Mouse (Mus musculus) hindbrain, embryonic 12.5 days (tissue): ENCODE results near the gene Lamb1. TPM values are rescaled to one million over a fixed set of nuclear protein-coding genes. Genes with fewer than 3 reads are reported as not detected.
A peak's percentile ranks its signal among the peaks of the same experiment; 100 is the strongest.

ENCODE experiments used
- ATAC-seq: fragments of 200-750 bp; cut with Nextera tagmentation; 2 replicates; pipeline ENCODE4 v1.8.0; 2017; ENCODE audit warnings: moderate TSS enrichment; ENCODE audit not compliant: low FRiP score
- H3K27ac ChIP-seq: fragments of 300-500 bp; sonication (generic); 2 replicates; pipeline ENCODE4 v1.5.1; 2016; ENCODE audit warnings: mild to moderate bottlenecking
- H3K27me3 ChIP-seq: fragments of 300-500 bp; sonication (generic); 2 replicates; pipeline ENCODE4 v1.6.1; 2016; ENCODE audit warnings: mild to moderate bottlenecking
- H3K36me3 ChIP-seq: fragments of 300-500 bp; sonication (generic); 2 replicates; pipeline ENCODE4 v1.6.1; 2016; ENCODE audit warnings: mild to moderate bottlenecking
- H3K4me1 ChIP-seq: fragments of 300-500 bp; sonication (generic); 2 replicates; pipeline ENCODE4 v1.6.1; 2016
- H3K4me2 ChIP-seq: fragments of 300-500 bp; sonication (generic); replicated peaks from 2 replicates; pipeline ENCODE4 v1.6.1; 2016; ENCODE audit warnings: mild to moderate bottlenecking
- H3K4me3 ChIP-seq: fragments of 300-500 bp; sonication (generic); 2 replicates; pipeline ENCODE4 v1.5.1; 2016; ENCODE audit warnings: mild to moderate bottlenecking
- H3K9ac ChIP-seq: fragments of 300-500 bp; sonication (generic); 2 replicates; pipeline ENCODE4 v1.6.1; 2016; ENCODE audit warnings: mild to moderate bottlenecking, moderate library complexity
- H3K9me3 ChIP-seq: fragments of 300-500 bp; sonication (generic); replicated peaks from 2 replicates; pipeline ENCODE4 v1.6.1; 2016; ENCODE audit warnings: mild to moderate bottlenecking
- WGBS: fragments of 180-500 bp; shearing (Covaris S2); methylation state at CpG from one replicate; pipeline ENCODE4 v1.1.7; 2016; 5-methylcytosine and 5-hydroxymethylcytosine counted together
- polyA plus RNA-seq: library from polyadenylated mRNA; unstranded; fragments of >200 nt; fragmentation: Nextera tagmentation; extraction: Ambion mirVana; gene quantifications from 2 replicates; pipeline ENCODE4 v1.2.1, GENCODE M21; 2016

The Lamb1 gene
- polyA plus RNA-seq, 1 experiment from 2014 or later = 33.7 TPM

- H3K4me3 ChIP-seq = no peak overlapping the region
- H3K9me3 ChIP-seq = no peaks in the 10 kb centered on the region
- H3K9ac ChIP-seq = no peak overlapping the region
- H3K36me3 ChIP-seq = no peaks in the 10 kb centered on the region
- WGBS = 76% methylated on average over 9 of the region's 9 CpGs
- no peaks in the 10 kb centered on the region for H3K4me1 ChIP-seq
- H3K4me2 ChIP-seq = no peak overlapping the region
- no peak for ATAC-seq
- no peaks in the 10 kb centered on the region for H3K27me3 ChIP-seq
- H3K27ac ChIP-seq = no peak overlapping the region
These were observed 8.7 kb upstream of the Lamb1 start for GRCm38 (mm10) chr12:31256121-31256903.

DNA sequence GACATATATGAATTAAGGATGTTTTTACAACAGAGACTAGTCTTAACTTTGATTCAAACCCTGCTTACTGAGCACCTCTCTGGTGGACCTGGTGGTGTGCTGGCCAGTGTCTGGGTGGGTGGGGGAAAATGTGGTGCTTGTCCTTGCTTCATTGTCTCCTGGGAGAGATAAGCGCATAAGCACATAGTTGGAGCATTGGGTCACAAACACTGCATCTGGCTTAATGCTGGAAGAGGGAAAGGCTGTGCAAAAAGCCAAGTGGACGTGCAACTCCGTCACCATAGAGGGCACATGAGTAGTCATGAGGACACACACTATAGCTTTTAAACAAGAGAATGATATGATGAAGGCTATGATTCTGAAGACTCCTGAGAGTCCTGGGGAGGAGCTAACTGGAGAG is 3.2 kb upstream of the Lamb1 start:
- H3K27ac ChIP-seq = no peak overlapping the region
- 93% methylated on average over 3 of the region's 3 CpGs for WGBS

DNA sequence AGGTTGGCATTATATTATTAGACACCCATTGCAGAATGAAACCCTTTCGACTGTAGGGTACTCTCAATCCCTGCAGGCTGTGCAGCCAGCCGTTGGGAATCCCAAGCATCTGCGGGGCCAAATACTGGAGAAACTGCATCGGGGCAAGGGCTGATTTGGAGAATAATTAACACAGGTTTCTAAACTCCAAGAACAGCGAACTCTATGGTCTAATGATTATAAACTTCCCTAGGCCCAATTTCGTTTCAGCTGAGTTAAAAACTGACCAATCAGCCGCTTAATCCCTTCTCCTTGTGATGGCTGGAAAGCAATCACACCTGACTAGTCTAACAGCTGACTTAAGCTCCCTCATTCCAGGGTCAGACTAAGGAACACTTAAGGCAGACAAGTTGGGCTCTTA is 1.1 kb upstream of the Lamb1 start:
- no peaks in the 10 kb centered on the region for H3K9me3 ChIP-seq
- no peak overlapping the region for H3K4me3 ChIP-seq
- H3K27ac ChIP-seq = no peak overlapping the region
- H3K9ac ChIP-seq = no peak overlapping the region
- ATAC-seq = no peak
- H3K4me2 ChIP-seq = no peak overlapping the region
- H3K4me1 ChIP-seq = peaks cover 19% of the 10 kb centered on the region
- peaks cover 54% of the 10 kb centered on the region for H3K27me3 ChIP-seq
- WGBS = 35% methylated on average over 7 of the region's 7 CpGs
- no peaks in the 10 kb centered on the region for H3K36me3 ChIP-seq

More for the DNA sequence above, 3.2 kb upstream of the Lamb1 start:
- H3K9me3 ChIP-seq = no peaks in the 10 kb centered on the region
- peaks cover 19% of the 10 kb centered on the region for H3K4me1 ChIP-seq
- H3K36me3 ChIP-seq = no peaks in the 10 kb centered on the region
- H3K9ac ChIP-seq = no peak overlapping the region
- peaks cover 44% of the 10 kb centered on the region for H3K27me3 ChIP-seq
- H3K4me2 ChIP-seq = no peak overlapping the region
- ATAC-seq = no peak
- no peak overlapping the region for H3K4me3 ChIP-seq

GRCm38 (mm10) chr12:31265722-31266431 is 843 bp downstream of the Lamb1 start:
- H3K36me3 ChIP-seq = no peaks in the 10 kb centered on the region
- ATAC-seq = no peak; the same call in 1 of the 2 replicates
- peak overlapping the region; percentile 43 for H3K4me3 ChIP-seq
- peak overlapping the region; percentile 60 for H3K9ac ChIP-seq
- H3K4me2 ChIP-seq = peak overlapping the region; percentile 78
- no peak overlapping the region for H3K27ac ChIP-seq
- H3K9me3 ChIP-seq = no peaks in the 10 kb centered on the region
- WGBS = 1% methylated on average over 45 of the region's 50 CpGs
- H3K27me3 ChIP-seq = peaks cover 54% of the 10 kb centered on the region
- H3K4me1 ChIP-seq = peaks cover 19% of the 10 kb centered on the region

GRCm38 (mm10) chr12:31266686-31267085 is 1.7 kb downstream of the Lamb1 start:
- Histone ChIP-seq H3K4me2 (peak overlapping the region; percentile 78), H3K27me3 (peaks cover 54% of the 10 kb centered on the region), H3K4me1 (peaks cover 21% of the 10 kb centered on the region), H3K27ac (no peak overlapping the region), H3K4me3 (peak overlapping the region; percentile 43), H3K9me3 (no peaks in the 10 kb centered on the region), H3K9ac (peak overlapping the region; percentile 60; the same call in 1 of the 2 replicates), H3K36me3 (no peaks in the 10 kb centered on the region)
- 5% methylated on average over 15 of the region's 15 CpGs for WGBS
- no peak for ATAC-seq

- no peak for ATAC-seq
- no peaks in the 10 kb centered on the region for H3K9me3 ChIP-seq
- H3K4me2 ChIP-seq = peak overlapping the region; percentile 78
- H3K4me1 ChIP-seq = peaks cover 27% of the 10 kb centered on the region
- 59% methylated on average over 4 of the region's 4 CpGs for WGBS
- no peak overlapping the region for H3K9ac ChIP-seq
- H3K27ac ChIP-seq = no peak overlapping the region
- H3K36me3 ChIP-seq = no peaks in the 10 kb centered on the region
- H3K4me3 ChIP-seq = no peak overlapping the region
- H3K27me3 ChIP-seq = peaks cover 52% of the 10 kb centered on the region
These were observed 2.3 kb downstream of the Lamb1 start for GRCm38 (mm10) chr12:31267363-31267762.

DNA sequence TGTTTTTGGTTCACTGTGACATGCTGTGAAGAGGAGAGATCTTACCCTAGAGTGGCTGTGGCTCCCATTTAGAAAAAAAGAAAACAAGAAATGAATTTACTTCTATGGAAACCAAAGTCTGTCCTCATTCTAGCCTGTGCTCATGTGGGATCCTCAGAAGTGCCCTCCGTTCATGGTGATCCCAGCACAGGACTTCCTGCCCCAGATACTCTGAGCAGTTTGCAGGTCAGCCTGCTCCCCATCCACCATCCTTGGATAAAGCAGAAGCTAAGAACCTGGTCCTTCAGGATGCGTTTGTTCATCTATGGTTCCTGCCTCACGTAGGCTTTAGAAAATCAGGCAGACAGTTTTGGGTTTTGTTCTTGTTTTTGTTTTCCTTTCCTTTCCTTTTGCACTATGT is 3.3 kb downstream of the Lamb1 start:
- no peak overlapping the region for H3K27ac ChIP-seq
- H3K4me2 ChIP-seq = no peak overlapping the region
- peaks cover 27% of the 10 kb centered on the region for H3K4me1 ChIP-seq
- peaks cover 43% of the 10 kb centered on the region for H3K27me3 ChIP-seq
- H3K9ac ChIP-seq = no peak overlapping the region
- 74% methylated on average over 3 of the region's 3 CpGs for WGBS
- H3K4me3 ChIP-seq = no peak overlapping the region
- H3K36me3 ChIP-seq = no peaks in the 10 kb centered on the region
- no peaks in the 10 kb centered on the region for H3K9me3 ChIP-seq
- ATAC-seq = no peak

- Histone ChIP-seq H3K4me3 (no peak overlapping the region), H3K9me3 (no peaks in the 10 kb centered on the region), H3K4me2 (no peak overlapping the region), H3K4me1 (peaks cover 27% of the 10 kb centered on the region), H3K9ac (no peak overlapping the region), H3K27ac (no peak overlapping the region), H3K36me3 (no peaks in the 10 kb centered on the region), H3K27me3 (peaks cover 38% of the 10 kb centered on the region)
- no peak for ATAC-seq
- WGBS = 75% methylated on average over 12 of the region's 12 CpGs
These were observed 4.1 kb downstream of the Lamb1 start for GRCm38 (mm10) chr12:31269020-31269597.

GRCm38 (mm10) chr12:31270361-31270760 is 5.3 kb downstream of the Lamb1 start:
- Histone ChIP-seq H3K27ac (no peak overlapping the region), H3K36me3 (no peaks in the 10 kb centered on the region), H3K27me3 (peaks cover 25% of the 10 kb centered on the region), H3K9me3 (no peaks in the 10 kb centered on the region), H3K9ac (no peak overlapping the region), H3K4me3 (no peak overlapping the region), H3K4me1 (peaks cover 17% of the 10 kb centered on the region), H3K4me2 (no peak overlapping the region)
- 92% methylated on average over 10 of the region's 10 CpGs for WGBS
- no peak for ATAC-seq

DNA sequence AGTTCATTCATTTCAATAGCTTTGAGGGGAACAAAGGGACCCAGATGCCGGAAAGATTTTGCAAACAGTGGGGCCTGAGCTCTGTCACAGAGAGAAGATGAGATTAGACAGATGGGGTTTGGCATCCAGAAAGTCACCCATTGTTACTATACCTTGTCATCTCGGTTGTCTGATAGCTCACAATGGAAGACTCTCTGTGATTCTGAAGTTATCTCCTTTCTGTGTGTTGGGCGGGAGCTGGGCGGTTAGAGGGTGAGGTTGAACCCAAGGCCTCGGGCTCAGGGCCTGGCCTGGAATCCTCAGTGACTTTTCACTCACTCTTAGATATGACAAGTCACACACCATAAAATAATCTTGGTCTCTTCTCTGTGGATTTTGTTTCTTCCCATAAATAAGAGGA is 5.7 kb downstream of the Lamb1 start:
- ATAC-seq = no peak
- Histone ChIP-seq H3K4me1 (peaks cover 13% of the 10 kb centered on the region), H3K4me3 (no peak overlapping the region), H3K36me3 (no peaks in the 10 kb centered on the region), H3K4me2 (no peak overlapping the region), H3K9me3 (no peaks in the 10 kb centered on the region), H3K27me3 (peaks cover 21% of the 10 kb centered on the region), H3K9ac (no peak overlapping the region), H3K27ac (no peak overlapping the region)
- 74% methylated on average over 5 of the region's 5 CpGs for WGBS

GRCm38 (mm10) chr12:31271361-31272011 is 6.5 kb downstream of the Lamb1 start:
- H3K9me3 ChIP-seq = no peaks in the 10 kb centered on the region
- ATAC-seq = no peak
- 55% methylated on average over 16 of the region's 16 CpGs for WGBS
- no peak overlapping the region for H3K4me2 ChIP-seq
- no peak overlapping the region; the same call in 1 of the 2 replicates for H3K27ac ChIP-seq
- H3K36me3 ChIP-seq = no peaks in the 10 kb centered on the region
- no peak overlapping the region for H3K4me3 ChIP-seq
- H3K9ac ChIP-seq = no peak overlapping the region
- H3K27me3 ChIP-seq = peaks cover 14% of the 10 kb centered on the region
- peaks cover 9% of the 10 kb centered on the region for H3K4me1 ChIP-seq
